Mouse (Mus musculus): ENCODE measurements around the gene Kcnab1. TPM values are rescaled to one million over a fixed set of nuclear protein-coding genes. Genes with fewer than 3 reads are reported as not detected.
A peak's percentile ranks its signal among the peaks of the same experiment; 100 is the strongest.

The Kcnab1 gene
- total and polyA plus RNA-seq, 2 experiments from 2014 or later: 0.19 to 1.00 TPM

- Histone ChIP-seq H3K9ac (replicated peaks; ENCODE audit: low read depth, low read length) (no peak overlapping the region), H3K27ac (ENCODE audit: low read depth) (no peak overlapping the region), H3K36me3 (replicated peaks; ENCODE audit: control insufficient read depth, insufficient read depth, low read length) (no peaks in the 10 kb centered on the region), H3K9me3 (replicated peaks; ENCODE audit: control insufficient read depth, low read length) (no peaks in the 10 kb centered on the region), H3K4me3 (ENCODE audit: low read depth, low read length) (no peak overlapping the region), H3K27me3 (ENCODE audit: control insufficient read depth, insufficient read depth, low read length) (no peaks in the 10 kb centered on the region), H3K4me1 (ENCODE audit: control insufficient read depth, insufficient read depth) (no peaks in the 10 kb centered on the region), H3K4me2 (ENCODE audit: low read depth, low read length) (no peak overlapping the region)
- TF ChIP-seq CTCF (IDR thresholded peaks at IDR 0.05; ENCODE audit: low read depth): no peak
- TF ChIP-seq EP300 (IDR thresholded peaks at IDR 0.05; ENCODE audit: low read depth): no peak
- DNase-seq (ENCODE audit: low spot score) (no peak), ATAC-seq (ENCODE audit: insufficient read depth, low read depth) (no peak)
- 51% methylated on average over 4 of the region's 4 CpGs for WGBS
Observed at GRCm38 (mm10) chr3:65328814-65329213, 219.6 kb downstream of the Kcnab1 start.

- TF ChIP-seq EP300 (IDR thresholded peaks at IDR 0.05; ENCODE audit: low read depth) (no peak), CTCF (IDR thresholded peaks at IDR 0.05; ENCODE audit: low read depth) (no peak)
- no peaks in the 10 kb centered on the region for H3K36me3 ChIP-seq (replicated peaks; ENCODE audit: control insufficient read depth, insufficient read depth, low read length)
- H3K9me3 ChIP-seq (replicated peaks; ENCODE audit: control insufficient read depth, low read length): no peaks in the 10 kb centered on the region
- no peak overlapping the region for H3K4me3 ChIP-seq (ENCODE audit: low read depth, low read length)
- 72% methylated on average over 10 of the region's 10 CpGs for WGBS
- H3K27ac ChIP-seq (ENCODE audit: low read depth): no peak overlapping the region
- DNase-seq (ENCODE audit: low spot score) (no peak), ATAC-seq (ENCODE audit: insufficient read depth, low read depth) (no peak)
- H3K9ac ChIP-seq (replicated peaks; ENCODE audit: low read depth, low read length): no peak overlapping the region
- no peaks in the 10 kb centered on the region for H3K27me3 ChIP-seq (ENCODE audit: control insufficient read depth, insufficient read depth, low read length)
- no peak overlapping the region for H3K4me2 ChIP-seq (ENCODE audit: low read depth, low read length)
- H3K4me1 ChIP-seq (ENCODE audit: control insufficient read depth, insufficient read depth): no peaks in the 10 kb centered on the region
Observed at GRCm38 (mm10) chr3:65337835-65338464, 228.8 kb downstream of the Kcnab1 start.

- H3K9ac ChIP-seq (replicated peaks; ENCODE audit: low read depth, low read length): no peak overlapping the region
- H3K27me3 ChIP-seq (ENCODE audit: control insufficient read depth, insufficient read depth, low read length): no peaks in the 10 kb centered on the region
- H3K4me1 ChIP-seq (ENCODE audit: control insufficient read depth, insufficient read depth): no peaks in the 10 kb centered on the region
- WGBS: 78% methylated on average over 5 of the region's 5 CpGs
- ATAC-seq (ENCODE audit: insufficient read depth, low read depth) (no peak), DNase-seq (ENCODE audit: low spot score) (no peak)
- no peaks in the 10 kb centered on the region for H3K9me3 ChIP-seq (replicated peaks; ENCODE audit: control insufficient read depth, low read length)
- H3K27ac ChIP-seq (ENCODE audit: low read depth): no peak overlapping the region
- H3K4me3 ChIP-seq (ENCODE audit: low read depth, low read length): no peak overlapping the region
- H3K4me2 ChIP-seq (ENCODE audit: low read depth, low read length): no peak overlapping the region
- TF ChIP-seq EP300 (IDR thresholded peaks at IDR 0.05; ENCODE audit: low read depth) (no peak), CTCF (IDR thresholded peaks at IDR 0.05; ENCODE audit: low read depth) (no peak)
- H3K36me3 ChIP-seq (replicated peaks; ENCODE audit: control insufficient read depth, insufficient read depth, low read length): no peaks in the 10 kb centered on the region
Observed at GRCm38 (mm10) chr3:65340173-65340951, 231.2 kb downstream of the Kcnab1 start.

GRCm38 (mm10) chr3:65346176-65346575 is 237.0 kb downstream of the Kcnab1 start:
- TF ChIP-seq EP300 (IDR thresholded peaks at IDR 0.05; ENCODE audit: low read depth) (no peak), CTCF (IDR thresholded peaks at IDR 0.05; ENCODE audit: low read depth) (no peak)
- DNase-seq (ENCODE audit: low spot score) (no peak), ATAC-seq (ENCODE audit: insufficient read depth, low read depth) (no peak)
- H3K27ac ChIP-seq (ENCODE audit: low read depth): no peak overlapping the region
- H3K9ac ChIP-seq (replicated peaks; ENCODE audit: low read depth, low read length): no peak overlapping the region
- no peak overlapping the region for H3K4me3 ChIP-seq (ENCODE audit: low read depth, low read length)
- H3K4me1 ChIP-seq (ENCODE audit: control insufficient read depth, insufficient read depth): no peaks in the 10 kb centered on the region
- no peaks in the 10 kb centered on the region for H3K36me3 ChIP-seq (replicated peaks; ENCODE audit: control insufficient read depth, insufficient read depth, low read length)
- no peak overlapping the region for H3K4me2 ChIP-seq (ENCODE audit: low read depth, low read length)
- H3K9me3 ChIP-seq (replicated peaks; ENCODE audit: control insufficient read depth, low read length): no peaks in the 10 kb centered on the region
- 86% methylated on average over 1 of the region's 1 CpGs for WGBS
- no peaks in the 10 kb centered on the region for H3K27me3 ChIP-seq (ENCODE audit: control insufficient read depth, insufficient read depth, low read length)

GRCm38 (mm10) chr3:65352278-65353127 is 243.3 kb downstream of the Kcnab1 start:
- H3K4me2 ChIP-seq (ENCODE audit: low read depth, low read length): no peak overlapping the region
- no peak overlapping the region for H3K27ac ChIP-seq (ENCODE audit: low read depth)
- no peaks in the 10 kb centered on the region for H3K27me3 ChIP-seq (ENCODE audit: control insufficient read depth, insufficient read depth, low read length)
- H3K9ac ChIP-seq (replicated peaks; ENCODE audit: low read depth, low read length): no peak overlapping the region
- TF ChIP-seq EP300 (IDR thresholded peaks at IDR 0.05; ENCODE audit: low read depth) (no peak), CTCF (IDR thresholded peaks at IDR 0.05; ENCODE audit: low read depth) (peak; percentile 43)
- 37% methylated on average over 4 of the region's 4 CpGs for WGBS
- DNase-seq (ENCODE audit: low spot score) (peak; percentile 46), ATAC-seq (ENCODE audit: insufficient read depth, low read depth) (no peak)
- no peak overlapping the region for H3K4me3 ChIP-seq (ENCODE audit: low read depth, low read length)
- H3K4me1 ChIP-seq (ENCODE audit: control insufficient read depth, insufficient read depth): no peaks in the 10 kb centered on the region
- H3K36me3 ChIP-seq (replicated peaks; ENCODE audit: control insufficient read depth, insufficient read depth, low read length): no peaks in the 10 kb centered on the region
- no peaks in the 10 kb centered on the region for H3K9me3 ChIP-seq (replicated peaks; ENCODE audit: control insufficient read depth, low read length)
